Mouse (Mus musculus) neural tube, embryonic 14.5 days (tissue): ENCODE measurements around the gene Wdr73. TPM values are rescaled to one million over a fixed set of nuclear protein-coding genes. Genes with fewer than 3 reads are reported as not detected.

ENCODE experiments used
- ATAC-seq: fragments of 200-750 bp; cut with Nextera tagmentation; 2 replicates; pipeline ENCODE4 v1.8.0; 2017; ENCODE audit warnings: low read depth, mild to moderate bottlenecking, moderate TSS enrichment, moderate library complexity
- H3K27ac ChIP-seq: fragments of 300-500 bp; sonication (generic); 2 replicates; pipeline ENCODE4 v1.5.1; 2014; ENCODE audit warnings: low read depth, mild to moderate bottlenecking, control low read depth, low read length, moderate library complexity, mixed read lengths
- H3K27me3 ChIP-seq: fragments of 300-500 bp; sonication (generic); 2 replicates; pipeline ENCODE4 v1.6.1; 2014; ENCODE audit warnings: low read length; ENCODE audit not compliant: control insufficient read depth, insufficient read depth
- H3K36me3 ChIP-seq: fragments of 300-500 bp; sonication (generic); 2 replicates; pipeline ENCODE4 v1.6.1; 2014; ENCODE audit warnings: low read length, mixed read lengths; ENCODE audit not compliant: control insufficient read depth, insufficient read depth
- H3K4me1 ChIP-seq: fragments of 300-500 bp; sonication (generic); 2 replicates; pipeline ENCODE4 v1.6.1; 2014; ENCODE audit warnings: low read length; ENCODE audit not compliant: control insufficient read depth, insufficient read depth
- H3K4me2 ChIP-seq: fragments of 300-500 bp; sonication (generic); 2 replicates; pipeline ENCODE4 v1.6.1; 2014; ENCODE audit warnings: mild to moderate bottlenecking, low read depth, low read length, control low read depth
- H3K4me3 ChIP-seq: fragments of 300-500 bp; sonication (generic); 2 replicates; pipeline ENCODE4 v1.5.1; 2014; ENCODE audit warnings: low read depth, low read length, control low read depth, mixed read lengths
- H3K9ac ChIP-seq: fragments of 300-500 bp; sonication (generic); replicated peaks from 2 replicates; pipeline ENCODE4 v1.6.1; 2014; ENCODE audit warnings: low read depth, mild to moderate bottlenecking, control low read depth, low read length, mixed read lengths
- H3K9me3 ChIP-seq: fragments of 300-500 bp; sonication (generic); 2 replicates; pipeline ENCODE4 v1.6.1; 2016; ENCODE audit warnings: low read length; ENCODE audit not compliant: control insufficient read depth
- WGBS: fragments of 180-500 bp; shearing (Covaris S2); extraction: QIAGEN DNeasy Blood & Tissue Kit; methylation state at CpG from one replicate; pipeline ENCODE4 v1.1.7; 2014; 5-methylcytosine and 5-hydroxymethylcytosine counted together
- polyA plus RNA-seq: library from polyadenylated mRNA; unstranded; fragments of >200 nt; fragmentation: Nextera tagmentation; extraction: Ambion mirVana; gene quantifications from 2 replicates; pipeline ENCODE4 v1.2.1, GENCODE M21; 2014

The Wdr73 gene
- polyA plus RNA-seq, 1 experiment from 2014 or later = 32.1 TPM

- no peaks in the 10 kb centered on the region for H3K9me3 ChIP-seq
- no peak overlapping the region for H3K9ac ChIP-seq
- WGBS = 35% methylated on average over 9 of the region's 9 CpGs
- H3K4me1 ChIP-seq = no peaks in the 10 kb centered on the region
- H3K27ac ChIP-seq = peak overlapping the region; percentile 3; the same call in 1 of the 2 replicates
- no peaks in the 10 kb centered on the region for H3K27me3 ChIP-seq
- H3K36me3 ChIP-seq = peaks cover 28% of the 10 kb centered on the region
- H3K4me2 ChIP-seq = no peak overlapping the region
- no peak overlapping the region for H3K4me3 ChIP-seq
- peak; percentile 80 for ATAC-seq
Measured at GRCm38 (mm10) chr7:80889021-80889511, 12.0 kb downstream of the Wdr73 start.

- WGBS = 57% methylated on average over 7 of the region's 7 CpGs
- Histone ChIP-seq H3K9me3 (no peaks in the 10 kb centered on the region), H3K4me3 (no peak overlapping the region), H3K4me2 (no peak overlapping the region), H3K9ac (no peak overlapping the region), H3K4me1 (no peaks in the 10 kb centered on the region), H3K27me3 (no peaks in the 10 kb centered on the region), H3K27ac (peak overlapping the region; percentile 3; the same call in 1 of the 2 replicates), H3K36me3 (peaks cover 24% of the 10 kb centered on the region)
- ATAC-seq = peak; percentile 23; the same call in 1 of the 2 replicates
Measured at GRCm38 (mm10) chr7:80888595-80888994, 12.5 kb downstream of the Wdr73 start.

GRCm38 (mm10) chr7:80885666-80886065 lies 15.4 kb downstream of the Wdr73 start:
- WGBS = 27% methylated on average over 1 of the region's 1 CpGs
- H3K36me3 ChIP-seq = no peaks in the 10 kb centered on the region
- ATAC-seq = no peak
- H3K27me3 ChIP-seq = no peaks in the 10 kb centered on the region
- H3K9me3 ChIP-seq = no peaks in the 10 kb centered on the region
- no peak overlapping the region for H3K4me2 ChIP-seq
- no peak overlapping the region for H3K27ac ChIP-seq
- no peaks in the 10 kb centered on the region for H3K4me1 ChIP-seq
- no peak overlapping the region for H3K4me3 ChIP-seq
- no peak overlapping the region for H3K9ac ChIP-seq

DNA sequence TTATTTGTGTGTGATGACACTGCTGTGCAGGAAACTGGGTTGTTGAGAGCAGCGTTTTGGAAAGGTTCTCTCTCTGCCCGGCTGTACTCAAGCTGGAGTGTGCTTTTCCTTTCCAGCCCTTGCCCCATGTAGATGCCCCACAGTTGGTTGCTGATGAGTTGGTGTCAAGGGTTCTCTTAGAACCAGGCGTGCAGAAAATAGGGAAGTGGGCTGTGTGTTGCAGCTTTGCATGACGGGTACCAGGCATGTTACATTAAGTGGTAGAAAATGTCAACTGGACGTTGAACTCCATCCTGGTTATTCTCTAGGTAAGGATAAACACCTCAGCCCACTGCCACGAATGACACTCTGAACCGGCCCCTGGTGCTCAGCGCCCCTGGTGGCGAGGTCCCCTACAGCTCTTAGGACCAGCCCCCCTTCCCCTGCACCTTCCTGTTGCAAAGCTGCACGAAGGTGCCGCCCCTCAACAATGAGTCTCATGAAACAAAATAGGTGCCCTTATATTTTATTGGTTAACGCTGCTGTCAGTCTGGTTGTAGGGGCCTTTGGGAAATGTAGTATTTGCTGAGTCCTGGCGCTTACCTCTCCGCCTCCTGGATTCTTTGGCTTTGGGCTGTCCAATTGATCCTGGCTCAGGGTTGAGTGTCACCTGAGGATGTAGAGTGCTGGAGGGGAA lies 18.1 kb downstream of the Wdr73 start:
- peak; percentile 87 for ATAC-seq
- peak overlapping the region; percentile 34; the same call in 1 of the 2 replicates for H3K4me2 ChIP-seq
- no peaks in the 10 kb centered on the region for H3K27me3 ChIP-seq
- H3K9me3 ChIP-seq = no peaks in the 10 kb centered on the region
- no peak overlapping the region for H3K4me3 ChIP-seq
- no peak overlapping the region for H3K9ac ChIP-seq
- H3K4me1 ChIP-seq = no peaks in the 10 kb centered on the region
- H3K27ac ChIP-seq = no peak overlapping the region
- no peaks in the 10 kb centered on the region for H3K36me3 ChIP-seq
- 24% methylated on average over 14 of the region's 14 CpGs for whole genome bisulfite sequencing

DNA sequence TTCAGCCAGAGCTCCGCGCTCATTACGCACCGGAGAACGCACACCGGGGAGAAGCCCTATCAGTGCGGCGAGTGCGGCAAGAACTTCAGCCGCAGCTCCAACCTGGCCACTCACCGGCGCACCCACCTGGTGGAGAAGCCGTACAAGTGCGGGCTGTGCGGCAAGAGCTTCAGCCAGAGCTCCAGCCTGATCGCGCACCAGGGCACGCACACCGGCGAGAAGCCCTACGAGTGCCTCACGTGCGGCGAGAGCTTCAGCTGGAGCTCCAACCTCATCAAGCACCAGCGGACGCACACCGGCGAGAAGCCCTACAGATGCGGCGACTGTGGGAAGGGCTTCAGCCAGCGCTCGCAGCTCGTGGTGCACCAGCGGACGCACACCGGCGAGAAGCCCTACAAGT lies 25.3 kb downstream of the Wdr73 start:
- Histone ChIP-seq H3K36me3 (peaks cover 30% of the 10 kb centered on the region), H3K27ac (no peak overlapping the region), H3K27me3 (no peaks in the 10 kb centered on the region), H3K9me3 (no peaks in the 10 kb centered on the region), H3K4me1 (no peaks in the 10 kb centered on the region), H3K4me2 (no peak overlapping the region), H3K4me3 (no peak overlapping the region), H3K9ac (no peak overlapping the region)
- 0 out of 2 replicates have a peak, but pooled peaks have one; percentile 5 for ATAC-seq
- WGBS = 27% methylated on average over 37 of the region's 37 CpGs

GRCm38 (mm10) chr7:80873631-80874030 lies 27.4 kb downstream of the Wdr73 start:
- ATAC-seq = no peak
- Histone ChIP-seq H3K27ac (no peak overlapping the region), H3K4me1 (no peaks in the 10 kb centered on the region), H3K9ac (no peak overlapping the region), H3K36me3 (peaks cover 42% of the 10 kb centered on the region), H3K27me3 (no peaks in the 10 kb centered on the region), H3K4me3 (no peak overlapping the region), H3K9me3 (no peaks in the 10 kb centered on the region), H3K4me2 (no peak overlapping the region)
- WGBS = 92% methylated on average over 2 of the region's 2 CpGs

GRCm38 (mm10) chr7:80873038-80873437 lies 28.0 kb downstream of the Wdr73 start:
- whole genome bisulfite sequencing = 85% methylated on average over 5 of the region's 5 CpGs
- no peak overlapping the region for H3K27ac ChIP-seq
- H3K4me2 ChIP-seq = no peak overlapping the region
- no peak overlapping the region for H3K4me3 ChIP-seq
- H3K9ac ChIP-seq = no peak overlapping the region
- no peak for ATAC-seq
- H3K4me1 ChIP-seq = no peaks in the 10 kb centered on the region
- H3K36me3 ChIP-seq = peaks cover 48% of the 10 kb centered on the region
- H3K27me3 ChIP-seq = no peaks in the 10 kb centered on the region
- H3K9me3 ChIP-seq = no peaks in the 10 kb centered on the region

DNA sequence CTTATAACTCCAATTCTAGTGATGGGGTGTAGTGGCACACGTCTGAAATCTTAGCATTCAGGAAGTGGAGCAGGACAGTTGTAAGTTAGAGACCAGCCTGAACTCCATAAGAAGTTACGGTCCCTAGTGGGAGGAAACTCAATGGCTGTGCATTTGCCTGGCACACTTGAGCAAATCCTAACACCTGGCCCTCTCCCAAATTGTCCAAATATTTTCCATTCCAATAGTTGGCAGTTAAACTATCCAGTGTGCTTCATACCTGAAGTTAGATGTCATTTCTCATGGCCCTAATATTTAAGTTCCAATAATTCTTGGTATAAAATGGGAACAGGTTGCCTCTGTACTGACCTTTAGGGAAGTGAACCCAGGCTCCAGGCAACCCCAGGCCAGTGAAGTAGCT lies 32.4 kb downstream of the Wdr73 start:
- no peak for ATAC-seq
- Histone ChIP-seq H3K36me3 (peaks cover 44% of the 10 kb centered on the region), H3K27ac (no peak overlapping the region), H3K4me3 (no peak overlapping the region), H3K9me3 (no peaks in the 10 kb centered on the region), H3K4me1 (peaks cover 11% of the 10 kb centered on the region), H3K4me2 (no peak overlapping the region), H3K27me3 (no peaks in the 10 kb centered on the region), H3K9ac (no peak overlapping the region)
- WGBS = 98% methylated on average over 2 of the region's 2 CpGs

DNA sequence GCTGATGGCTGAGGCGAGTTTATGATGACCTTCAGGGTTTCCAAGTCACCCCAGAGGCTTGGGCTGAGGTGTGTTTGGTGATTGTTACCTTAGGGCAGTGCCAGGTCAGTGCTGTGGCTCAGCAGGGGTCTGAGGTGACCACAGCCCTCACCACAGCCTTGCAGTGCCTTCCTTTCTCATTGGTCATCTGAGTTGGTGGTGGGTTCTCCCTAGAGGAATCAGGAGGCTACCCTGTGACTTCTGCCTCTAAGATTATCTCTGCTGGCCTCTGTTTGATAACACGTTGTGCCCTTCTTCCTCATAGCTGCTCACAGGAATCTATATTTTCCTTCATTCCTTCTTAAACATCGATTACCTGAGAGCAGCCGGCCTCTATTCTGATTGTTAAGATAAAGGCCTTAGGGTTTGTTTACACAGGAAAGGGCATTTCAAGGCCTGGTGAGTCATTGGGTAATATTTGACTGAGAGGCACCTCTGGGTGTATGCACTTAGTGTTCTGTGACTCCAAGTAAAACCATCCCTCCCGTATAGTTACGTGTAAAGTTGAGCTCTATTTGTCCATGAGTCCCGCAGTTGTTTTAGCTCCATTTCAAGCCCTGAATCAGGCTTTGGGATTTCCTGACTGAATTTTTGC lies 34.4 kb downstream of the Wdr73 start:
- Histone ChIP-seq H3K4me2 (no peak overlapping the region), H3K4me1 (peaks cover 27% of the 10 kb centered on the region), H3K27ac (no peak overlapping the region), H3K4me3 (no peak overlapping the region), H3K9me3 (no peaks in the 10 kb centered on the region), H3K27me3 (no peaks in the 10 kb centered on the region), H3K36me3 (peaks cover 50% of the 10 kb centered on the region), H3K9ac (no peak overlapping the region)
- 87% methylated on average over 7 of the region's 7 CpGs for WGBS
- no peak for ATAC-seq
